Mouse (Mus musculus) forebrain, embryonic 10.5 days (tissue): ENCODE results near the gene Zcchc8. TPM values are rescaled to one million over a fixed set of nuclear protein-coding genes. Genes with fewer than 3 reads are reported as not detected.

Experiments used
- DNase-seq: peaks from one replicate; pipeline ENCODE4 v3.0.0-alpha.2; 2017; ENCODE audit warnings: low spot score; ENCODE audit errors: extremely low spot score
- H3K27ac ChIP-seq: fragments of 300-500 bp; sonication (generic); 2 replicates; pipeline ENCODE4 v1.5.1; 2016; ENCODE audit warnings: mild to moderate bottlenecking
- H3K27me3 ChIP-seq: fragments of 300-500 bp; sonication (generic); 2 replicates; pipeline ENCODE4 v1.6.1; 2016; ENCODE audit warnings: mild to moderate bottlenecking; ENCODE audit not compliant: poor library complexity, severe bottlenecking
- H3K36me3 ChIP-seq: fragments of 300-500 bp; sonication (generic); replicated peaks from 2 replicates; pipeline ENCODE4 v1.6.1; 2016; ENCODE audit warnings: mild to moderate bottlenecking, moderate library complexity
- H3K4me1 ChIP-seq: fragments of 300-500 bp; sonication (generic); 2 replicates; pipeline ENCODE4 v1.6.1; 2016
- H3K4me3 ChIP-seq: fragments of 300-500 bp; sonication (generic); 2 replicates; pipeline ENCODE4 v1.5.1; 2016; ENCODE audit warnings: mild to moderate bottlenecking, moderate library complexity
- H3K9me3 ChIP-seq: fragments of 300-500 bp; sonication (generic); 2 replicates; pipeline ENCODE4 v1.6.1; 2016; ENCODE audit warnings: mild to moderate bottlenecking, moderate library complexity
- whole genome bisulfite sequencing: fragments of 180-500 bp; shearing (Covaris S2); methylation state at CpG from one replicate; pipeline ENCODE4 v1.1.7; 2016; 5-methylcytosine and 5-hydroxymethylcytosine counted together
- polyA plus RNA-seq: library from polyadenylated mRNA; unstranded; fragments of >200 nt; fragmentation: Nextera tagmentation; extraction: Ambion mirVana; gene quantifications from 2 replicates; pipeline ENCODE4 v1.2.1, GENCODE M21; 2016

Gene Zcchc8
- polyA plus RNA-seq, 1 experiment from 2014 or later, result 90.6 TPM

- no peaks in the 10 kb centered on the region for H3K9me3 ChIP-seq
- DNase-seq, result no peak
- 92% methylated on average over 11 of the region's 11 CpGs for WGBS
Observed at GRCm38 (mm10) chr5:123653287-123653801, 67.6 kb downstream of the Zcchc8 start.

DNA sequence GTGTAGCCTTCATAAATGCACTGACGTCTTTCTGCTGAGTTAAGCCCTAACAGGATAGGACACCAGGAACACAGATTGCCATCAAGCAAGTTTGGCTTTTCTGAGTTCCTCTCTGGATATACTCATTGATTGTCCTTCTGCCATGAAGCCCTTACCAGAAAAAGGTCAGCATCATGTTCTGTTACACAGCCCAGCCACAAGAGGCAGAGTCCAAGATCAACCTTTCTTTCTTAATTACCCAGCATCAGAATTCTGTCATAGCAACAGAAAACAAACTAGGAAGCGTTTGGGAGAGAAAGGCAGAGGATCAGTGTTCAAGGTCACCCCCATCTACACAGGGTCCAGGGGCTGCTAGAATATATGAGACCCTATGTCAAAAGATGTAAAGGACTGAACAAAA is 70.1 kb downstream of the Zcchc8 start:
- H3K4me1 ChIP-seq, result peaks cover 3% of the 10 kb centered on the region; the same call in 1 of the 2 replicates
- H3K27ac ChIP-seq, result no peak overlapping the region
- WGBS, result 79% methylated on average over 2 of the region's 2 CpGs
- H3K9me3 ChIP-seq, result no peaks in the 10 kb centered on the region
- H3K4me3 ChIP-seq, result no peak overlapping the region
- no peak for DNase-seq
- H3K27me3 ChIP-seq, result no peaks in the 10 kb centered on the region
- peaks cover 87% of the 10 kb centered on the region for H3K36me3 ChIP-seq

More at GRCm38 (mm10) chr5:123653287-123653801, 67.6 kb downstream of the Zcchc8 start:
- H3K4me3 ChIP-seq, result no peak overlapping the region
- peaks cover 64% of the 10 kb centered on the region for H3K36me3 ChIP-seq
- H3K4me1 ChIP-seq, result peaks cover 3% of the 10 kb centered on the region; the same call in 1 of the 2 replicates
- no peaks in the 10 kb centered on the region for H3K27me3 ChIP-seq
- no peak overlapping the region for H3K27ac ChIP-seq

Other genes with a start within 250 kb of the Zcchc8 start
- not detected in 2 replicates for gene Lrrc43, start 231.8 kb downstream of the Zcchc8 start, polyA plus RNA-seq
- gene Il31, start 231.6 kb downstream of the Zcchc8 start, polyA plus RNA-seq, result not detected in 2 replicates
- 1.1 and 1.7 TPM in 2 replicates for gene B3gnt4, start 210.6 kb downstream of the Zcchc8 start, polyA plus RNA-seq
- 148 TPM in 2 replicates for gene Diablo, start 196.9 kb downstream of the Zcchc8 start, polyA plus RNA-seq
- gene Gm49027, start 195.6 kb downstream of the Zcchc8 start, polyA plus RNA-seq, result 0.47 TPM in 1 of 2 replicates, not detected in the other
- 31.1 and 34.5 TPM in 2 replicates for gene Vps33a, start 148.1 kb downstream of the Zcchc8 start, polyA plus RNA-seq
- gene Clip1, start 36.5 kb downstream of the Zcchc8 start, polyA plus RNA-seq, result 55.6 and 55.8 TPM in 2 replicates
- gene Rsrc2, start 28.3 kb upstream of the Zcchc8 start, polyA plus RNA-seq, result 130 and 137 TPM in 2 replicates
- 51.3 and 52.1 TPM in 2 replicates for gene Kntc1, start 28.6 kb upstream of the Zcchc8 start, polyA plus RNA-seq
- gene Hcar2, start 144.4 kb upstream of the Zcchc8 start, polyA plus RNA-seq, result not detected in 2 replicates
- gene Hcar1, start 158.9 kb upstream of the Zcchc8 start, polyA plus RNA-seq, result not detected in 2 replicates
- 177 and 188 TPM in 2 replicates for gene Denr, start 186.1 kb upstream of the Zcchc8 start, polyA plus RNA-seq
- 1.7 TPM in 2 replicates for gene Gm43518, start 206.3 kb upstream of the Zcchc8 start, polyA plus RNA-seq
- 5.0 and 7.0 TPM in 2 replicates for gene Ccdc62, start 209.6 kb upstream of the Zcchc8 start, polyA plus RNA-seq